Mouse (Mus musculus): Measurements from ENCODE around the gene Trnau1ap.

DNA sequence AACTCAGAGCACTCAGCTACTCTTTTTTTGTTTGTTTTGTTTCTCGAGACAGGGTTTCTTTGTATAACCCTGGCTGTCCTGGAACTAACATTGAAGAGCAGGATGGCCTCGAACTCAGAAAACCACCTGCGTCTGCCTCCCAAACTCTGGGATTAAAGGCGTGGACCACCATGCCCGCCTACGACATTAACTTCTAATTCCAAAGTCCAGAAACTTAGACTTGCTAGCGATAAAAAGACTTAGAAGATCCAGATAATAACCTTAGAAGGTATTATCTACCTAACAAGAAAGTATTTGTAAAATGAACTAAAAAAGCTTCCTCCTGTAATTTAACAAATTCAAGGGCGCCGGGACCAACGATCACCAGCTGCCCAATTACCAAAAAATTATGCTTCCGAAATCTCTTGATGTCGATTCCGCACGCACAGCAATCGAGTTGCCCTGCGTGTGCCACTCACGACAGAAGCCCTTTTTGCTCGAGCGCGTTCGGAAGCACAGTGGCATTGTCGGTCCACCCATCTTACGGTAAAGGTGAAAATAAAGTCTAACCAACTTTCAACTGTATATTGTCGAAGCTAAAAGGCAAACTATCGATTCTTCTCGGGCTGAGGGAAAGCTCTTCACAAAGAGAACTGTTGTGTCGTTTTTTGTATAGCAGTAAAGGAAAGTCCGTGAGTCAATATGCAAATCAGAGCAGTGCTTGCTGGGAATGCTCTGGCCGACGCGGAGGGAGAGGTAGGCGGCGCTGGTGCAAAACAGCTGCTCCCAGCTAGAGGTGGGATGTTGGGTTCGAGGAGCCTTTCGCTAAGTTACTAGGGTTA lies 59.4 kb downstream of the Trnau1ap start:
- TF ChIP-seq POLR2A (IDR thresholded peaks at IDR 0.05; ENCODE audit: low read depth, low read length): peak; percentile 100
- no peak for TF ChIP-seq CTCF (IDR thresholded peaks at IDR 0.05; ENCODE audit: extremely low read depth, insufficient read length, insufficient replicate concordance, low read depth, low read length)

Measured in small intestine, adult 2 months (tissue).